Mouse (Mus musculus) forebrain, embryonic 15.5 days (tissue): ENCODE data around the gene Kcnk13. TPM values are rescaled to one million over a fixed set of nuclear protein-coding genes. Genes with fewer than 3 reads are reported as not detected.

Experiments used
- ATAC-seq: fragments of 200-750 bp; cut with Nextera tagmentation; replicated peaks from 2 replicates; pipeline ENCODE4 v1.8.0; 2017; ENCODE audit warnings: mild to moderate bottlenecking, moderate TSS enrichment, moderate library complexity
- H3K27ac ChIP-seq: fragments of 300-500 bp; sonication (generic); replicated peaks from 2 replicates; pipeline ENCODE4 v1.5.1; 2015; ENCODE audit warnings: mild to moderate bottlenecking, inconsistent platforms
- H3K27me3 ChIP-seq: fragments of 300-500 bp; sonication (generic); 2 replicates; pipeline ENCODE4 v1.6.1; 2015; ENCODE audit warnings: inconsistent platforms
- H3K36me3 ChIP-seq: fragments of 300-500 bp; sonication (generic); 2 replicates; pipeline ENCODE4 v1.6.1; 2015; ENCODE audit warnings: mild to moderate bottlenecking, inconsistent platforms
- H3K4me1 ChIP-seq: fragments of 300-500 bp; sonication (generic); 2 replicates; pipeline ENCODE4 v1.6.1; 2015; ENCODE audit warnings: inconsistent platforms
- H3K4me2 ChIP-seq: fragments of 300-500 bp; sonication (generic); replicated peaks from 2 replicates; pipeline ENCODE4 v1.6.1; 2015; ENCODE audit warnings: mild to moderate bottlenecking, inconsistent platforms
- H3K4me3 ChIP-seq: fragments of 300-500 bp; sonication (generic); 2 replicates; pipeline ENCODE4 v1.5.1; 2015; ENCODE audit warnings: mild to moderate bottlenecking, inconsistent platforms
- H3K9ac ChIP-seq: fragments of 300-500 bp; sonication (generic); replicated peaks from 2 replicates; pipeline ENCODE4 v1.6.1; 2015; ENCODE audit warnings: mild to moderate bottlenecking, inconsistent platforms
- H3K9me3 ChIP-seq: fragments of 300-500 bp; sonication (generic); 2 replicates; pipeline ENCODE4 v1.6.1; 2016; ENCODE audit warnings: inconsistent platforms
- WGBS: fragments of 180-500 bp; shearing (Covaris S2); methylation state at CpG from one replicate; pipeline ENCODE4 v1.1.7; 2015; ENCODE audit warnings: mixed read lengths; 5-methylcytosine and 5-hydroxymethylcytosine counted together
- polyA plus RNA-seq: library from polyadenylated mRNA; unstranded; fragments of >200 nt; fragmentation: Nextera tagmentation; extraction: Ambion mirVana; gene quantifications from 2 replicates; pipeline ENCODE4 v1.2.1, GENCODE M21; 2015

Kcnk13 gene
- polyA plus RNA-seq, 1 experiment from 2014 or later = 1.1 TPM

GRCm38 (mm10) chr12:100027281-100027680, 63.0 kb downstream of the Kcnk13 start:
- Histone ChIP-seq H3K4me1 (peaks cover 7% of the 10 kb centered on the region), H3K4me3 (no peak overlapping the region), H3K27me3 (no peaks in the 10 kb centered on the region), H3K9ac (no peak overlapping the region), H3K4me2 (no peak overlapping the region), H3K9me3 (no peaks in the 10 kb centered on the region), H3K27ac (no peak overlapping the region), H3K36me3 (no peaks in the 10 kb centered on the region)
- 84% methylated on average over 7 of the region's 7 CpGs for WGBS
- no peak for ATAC-seq

- ATAC-seq = no peak
- Histone ChIP-seq H3K4me2 (no peak overlapping the region), H3K9me3 (no peaks in the 10 kb centered on the region), H3K27me3 (no peaks in the 10 kb centered on the region), H3K9ac (no peak overlapping the region), H3K36me3 (no peaks in the 10 kb centered on the region), H3K4me3 (no peak overlapping the region), H3K4me1 (no peaks in the 10 kb centered on the region), H3K27ac (no peak overlapping the region)
- WGBS = 84% methylated on average over 5 of the region's 5 CpGs
Measured at GRCm38 (mm10) chr12:100031681-100032080, 67.4 kb downstream of the Kcnk13 start.

GRCm38 (mm10) chr12:100032521-100032920, 68.2 kb downstream of the Kcnk13 start:
- H3K4me1 ChIP-seq = no peaks in the 10 kb centered on the region
- no peak overlapping the region for H3K27ac ChIP-seq
- H3K4me3 ChIP-seq = no peak overlapping the region
- ATAC-seq = no peak
- H3K36me3 ChIP-seq = no peaks in the 10 kb centered on the region
- WGBS = 88% methylated on average over 4 of the region's 4 CpGs
- no peaks in the 10 kb centered on the region for H3K9me3 ChIP-seq
- no peaks in the 10 kb centered on the region for H3K27me3 ChIP-seq
- H3K4me2 ChIP-seq = no peak overlapping the region
- no peak overlapping the region for H3K9ac ChIP-seq

GRCm38 (mm10) chr12:100038741-100039262, 74.5 kb downstream of the Kcnk13 start:
- Histone ChIP-seq H3K4me2 (no peak overlapping the region), H3K4me3 (no peak overlapping the region), H3K9ac (no peak overlapping the region), H3K36me3 (no peaks in the 10 kb centered on the region), H3K9me3 (no peaks in the 10 kb centered on the region), H3K4me1 (no peaks in the 10 kb centered on the region), H3K27ac (no peak overlapping the region), H3K27me3 (no peaks in the 10 kb centered on the region)
- 72% methylated on average over 5 of the region's 5 CpGs for WGBS
- no peak for ATAC-seq

GRCm38 (mm10) chr12:100042116-100042515, 77.8 kb downstream of the Kcnk13 start:
- H3K4me2 ChIP-seq = no peak overlapping the region
- no peak overlapping the region for H3K4me3 ChIP-seq
- no peaks in the 10 kb centered on the region for H3K9me3 ChIP-seq
- no peaks in the 10 kb centered on the region for H3K36me3 ChIP-seq
- no peak overlapping the region for H3K9ac ChIP-seq
- H3K4me1 ChIP-seq = no peaks in the 10 kb centered on the region
- no peaks in the 10 kb centered on the region for H3K27me3 ChIP-seq
- whole genome bisulfite sequencing = 84% methylated on average over 8 of the region's 8 CpGs
- ATAC-seq = no peak
- no peak overlapping the region for H3K27ac ChIP-seq

GRCm38 (mm10) chr12:100044704-100045103, 80.4 kb downstream of the Kcnk13 start:
- Histone ChIP-seq H3K9ac (no peak overlapping the region), H3K4me3 (no peak overlapping the region), H3K4me1 (no peaks in the 10 kb centered on the region), H3K9me3 (no peaks in the 10 kb centered on the region), H3K27ac (no peak overlapping the region), H3K27me3 (no peaks in the 10 kb centered on the region), H3K36me3 (no peaks in the 10 kb centered on the region), H3K4me2 (no peak overlapping the region)
- WGBS = 59% methylated on average over 4 of the region's 4 CpGs
- ATAC-seq = no peak

GRCm38 (mm10) chr12:100050552-100050951, 86.3 kb downstream of the Kcnk13 start:
- WGBS = 79% methylated on average over 7 of the region's 7 CpGs
- no peaks in the 10 kb centered on the region for H3K4me1 ChIP-seq
- no peaks in the 10 kb centered on the region for H3K27me3 ChIP-seq
- H3K36me3 ChIP-seq = no peaks in the 10 kb centered on the region
- H3K27ac ChIP-seq = no peak overlapping the region
- H3K9me3 ChIP-seq = no peaks in the 10 kb centered on the region
- no peak overlapping the region for H3K9ac ChIP-seq
- no peak overlapping the region for H3K4me3 ChIP-seq
- no peak overlapping the region for H3K4me2 ChIP-seq
- no peak for ATAC-seq

- H3K36me3 ChIP-seq = no peaks in the 10 kb centered on the region
- ATAC-seq = no peak
- no peaks in the 10 kb centered on the region for H3K9me3 ChIP-seq
- no peaks in the 10 kb centered on the region for H3K27me3 ChIP-seq
- WGBS = 84% methylated on average over 5 of the region's 5 CpGs
- H3K9ac ChIP-seq = no peak overlapping the region
- no peak overlapping the region for H3K4me3 ChIP-seq
- H3K4me1 ChIP-seq = no peaks in the 10 kb centered on the region
- no peak overlapping the region for H3K4me2 ChIP-seq
- no peak overlapping the region for H3K27ac ChIP-seq
Measured at GRCm38 (mm10) chr12:100053617-100054016, 89.3 kb downstream of the Kcnk13 start.

- WGBS = 94% methylated on average over 10 of the region's 10 CpGs
- Histone ChIP-seq H3K36me3 (no peaks in the 10 kb centered on the region), H3K4me2 (no peak overlapping the region), H3K9me3 (no peaks in the 10 kb centered on the region), H3K27me3 (no peaks in the 10 kb centered on the region), H3K9ac (no peak overlapping the region), H3K27ac (no peak overlapping the region), H3K4me3 (no peak overlapping the region), H3K4me1 (no peaks in the 10 kb centered on the region)
- ATAC-seq = no peak
Measured at GRCm38 (mm10) chr12:100061071-100061470, 96.8 kb downstream of the Kcnk13 start.

GRCm38 (mm10) chr12:100061826-100062225, 97.5 kb downstream of the Kcnk13 start:
- no peak overlapping the region for H3K4me2 ChIP-seq
- H3K9me3 ChIP-seq = no peaks in the 10 kb centered on the region
- H3K27ac ChIP-seq = no peak overlapping the region
- H3K4me3 ChIP-seq = no peak overlapping the region
- H3K36me3 ChIP-seq = no peaks in the 10 kb centered on the region
- ATAC-seq = no peak
- no peaks in the 10 kb centered on the region for H3K4me1 ChIP-seq
- no peak overlapping the region for H3K9ac ChIP-seq
- H3K27me3 ChIP-seq = no peaks in the 10 kb centered on the region

GRCm38 (mm10) chr12:100062584-100062983, 98.3 kb downstream of the Kcnk13 start:
- Histone ChIP-seq H3K36me3 (no peaks in the 10 kb centered on the region), H3K4me3 (no peak overlapping the region), H3K27me3 (no peaks in the 10 kb centered on the region), H3K9me3 (no peaks in the 10 kb centered on the region), H3K9ac (no peak overlapping the region), H3K4me1 (no peaks in the 10 kb centered on the region), H3K4me2 (no peak overlapping the region), H3K27ac (no peak overlapping the region)
- no peak for ATAC-seq
- WGBS = 76% methylated on average over 3 of the region's 3 CpGs

- Histone ChIP-seq H3K9ac (no peak overlapping the region), H3K4me3 (no peak overlapping the region), H3K27me3 (no peaks in the 10 kb centered on the region), H3K9me3 (no peaks in the 10 kb centered on the region), H3K4me1 (no peaks in the 10 kb centered on the region), H3K27ac (no peak overlapping the region), H3K4me2 (no peak overlapping the region), H3K36me3 (no peaks in the 10 kb centered on the region)
- no peak for ATAC-seq
- WGBS = 71% methylated on average over 3 of the region's 3 CpGs
Measured at GRCm38 (mm10) chr12:100065109-100065508, 100.8 kb downstream of the Kcnk13 start.

- H3K36me3 ChIP-seq = no peaks in the 10 kb centered on the region
- no peaks in the 10 kb centered on the region for H3K27me3 ChIP-seq
- H3K4me3 ChIP-seq = no peak overlapping the region
- no peak overlapping the region for H3K4me2 ChIP-seq
- H3K9me3 ChIP-seq = no peaks in the 10 kb centered on the region
- ATAC-seq = no peak
- H3K27ac ChIP-seq = no peak overlapping the region
- H3K9ac ChIP-seq = no peak overlapping the region
- WGBS = 93% methylated on average over 5 of the region's 5 CpGs
- no peaks in the 10 kb centered on the region for H3K4me1 ChIP-seq
Measured at GRCm38 (mm10) chr12:100067477-100067876, 103.2 kb downstream of the Kcnk13 start.
